Mouse (Mus musculus): ENCODE measurements around the gene Ksr1.

GRCm38 (mm10) chr11:79131949-79132411 lies 14.2 kb downstream of the Ksr1 start:
- TF ChIP-seq POLR2A (IDR thresholded peaks at IDR 0.05; ENCODE audit: borderline replicate concordance, control insufficient read depth, low read depth, low read length): no peak
- no peak for TF ChIP-seq CTCF (IDR thresholded peaks at IDR 0.05; ENCODE audit: control insufficient read depth, insufficient read depth, low read length)

Data from bone marrow, adult 2 months (tissue).